Mouse (Mus musculus) gastrocnemius, postnatal 4 days (tissue): ENCODE measurements around the gene Parg. TPM values are rescaled to one million over a fixed set of nuclear protein-coding genes. Genes with fewer than 3 reads are reported as not detected.
A peak's percentile ranks its signal among the peaks of the same experiment; 100 is the strongest.
"Not testable (repeated sequence)": the region's sequence is repeated elsewhere in the genome, so short reads cannot be mapped to it uniquely, and the experiment has no call there.

Experiments used
- DNase-seq, 2 experiments: peaks; one replicate each; pipeline ENCODE4 v3.0.0; 2021 to 2022; ENCODE audit warnings: low spot score in 2 of 2, mixed read lengths in 2 of 2
- total RNA-seq, 2 experiments: library from RNA; stranded (reverse); gene quantifications; 2 replicates each; pipeline ENCODE4 v1.2.3; 2021

Parg gene
- total RNA-seq, 2 experiments from 2014 or later = 25.9 to 32.2 TPM

DNA sequence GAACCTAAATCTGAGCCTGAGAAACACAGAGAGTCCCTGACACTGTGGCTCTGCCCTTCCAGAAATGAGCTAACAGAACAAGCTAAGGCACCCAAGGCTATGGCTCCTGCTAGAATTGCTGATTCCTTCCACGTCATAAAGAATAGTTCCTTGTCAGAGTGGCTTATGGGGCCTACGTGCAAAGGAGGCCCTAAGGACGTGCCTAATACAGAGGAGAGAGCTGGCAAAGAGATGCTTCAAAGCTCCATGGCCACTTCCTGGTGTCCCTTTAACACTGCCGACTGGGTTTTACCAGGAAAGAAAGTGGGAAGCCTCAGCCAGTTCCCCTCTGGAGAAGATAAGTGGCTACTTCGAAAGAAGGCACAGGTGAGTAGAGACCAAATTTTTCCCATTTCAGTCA, 25.2 kb upstream of the Parg start:
- not testable (repeated sequence) for DNase-seq

DNA sequence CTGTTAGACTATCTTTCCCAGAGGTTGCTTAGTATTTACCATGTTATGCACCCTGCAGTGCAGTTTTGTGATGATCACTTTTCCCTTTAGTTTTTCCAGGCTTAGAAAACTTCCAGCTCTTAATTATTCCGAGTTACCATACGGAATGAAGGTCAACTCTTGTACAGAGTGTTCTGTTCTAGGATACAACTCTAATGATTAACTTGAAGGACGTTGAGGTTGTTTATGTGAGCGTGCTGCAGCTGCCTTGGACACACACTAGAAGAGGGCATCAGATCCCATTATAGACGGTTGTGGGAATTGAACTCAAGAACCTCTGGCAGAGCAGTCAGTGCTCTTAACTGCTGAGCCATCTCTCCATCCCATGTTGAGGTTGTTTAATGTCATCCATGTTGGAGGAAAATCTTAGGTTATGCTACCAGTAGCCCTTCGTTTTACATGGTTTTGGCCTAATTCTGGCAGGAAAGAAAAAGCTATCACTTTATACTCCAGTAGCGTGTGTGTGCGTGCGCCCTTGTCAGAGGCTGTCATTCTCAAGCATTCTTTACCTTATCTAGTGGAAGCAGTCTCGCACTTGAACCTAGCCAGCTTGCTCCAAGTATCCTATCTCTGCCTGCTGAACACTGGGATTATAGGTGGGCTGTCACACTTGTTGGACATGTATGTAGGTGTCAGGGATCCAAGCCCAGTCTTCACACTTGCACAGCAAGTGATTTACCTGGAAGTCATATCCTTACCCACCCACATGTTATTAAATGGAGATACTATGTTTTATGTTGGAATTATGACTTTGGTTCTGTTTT, 22.2 kb upstream of the Parg start:
- no peak for DNase-seq

DNA sequence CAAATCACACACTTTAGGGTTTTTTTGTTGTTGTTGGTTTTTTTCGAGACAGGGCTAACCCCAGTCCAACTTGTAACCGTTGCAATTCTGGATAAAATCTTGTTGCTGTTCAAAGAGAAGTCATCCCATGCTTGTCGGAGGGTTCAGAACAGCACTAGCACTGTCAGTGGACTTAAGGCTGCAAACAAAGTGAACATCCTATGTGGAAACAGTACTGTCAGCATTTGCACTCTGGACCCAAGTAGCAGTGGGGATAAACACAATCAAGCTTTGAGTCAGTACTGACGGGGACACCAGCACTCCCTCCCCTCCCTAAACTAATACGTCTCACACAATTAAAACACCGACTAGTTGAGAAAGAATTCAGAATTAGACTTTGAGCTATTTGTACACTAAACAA, 20.9 kb upstream of the Parg start:
- DNase-seq = no peak

DNA sequence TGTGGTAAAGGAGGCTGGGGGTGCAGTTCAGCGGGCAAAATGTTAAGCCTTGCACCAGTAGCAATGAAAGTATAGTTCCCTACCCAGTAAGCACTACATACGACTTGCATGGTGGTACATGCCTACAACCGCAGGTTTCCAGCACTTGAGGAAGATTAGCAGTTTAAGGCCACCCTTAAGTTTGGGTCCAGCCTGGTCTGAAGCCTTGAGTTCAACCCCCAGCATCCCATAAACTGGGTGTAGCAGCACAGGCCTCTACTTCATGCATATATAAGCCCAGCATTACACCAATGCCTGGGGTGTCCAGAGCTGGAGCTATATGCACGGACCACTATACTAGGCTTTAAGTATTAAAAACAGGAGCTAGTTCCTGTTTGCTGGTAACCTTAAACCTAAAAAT, 17.9 kb upstream of the Parg start:
- DNase-seq = no peak

DNA sequence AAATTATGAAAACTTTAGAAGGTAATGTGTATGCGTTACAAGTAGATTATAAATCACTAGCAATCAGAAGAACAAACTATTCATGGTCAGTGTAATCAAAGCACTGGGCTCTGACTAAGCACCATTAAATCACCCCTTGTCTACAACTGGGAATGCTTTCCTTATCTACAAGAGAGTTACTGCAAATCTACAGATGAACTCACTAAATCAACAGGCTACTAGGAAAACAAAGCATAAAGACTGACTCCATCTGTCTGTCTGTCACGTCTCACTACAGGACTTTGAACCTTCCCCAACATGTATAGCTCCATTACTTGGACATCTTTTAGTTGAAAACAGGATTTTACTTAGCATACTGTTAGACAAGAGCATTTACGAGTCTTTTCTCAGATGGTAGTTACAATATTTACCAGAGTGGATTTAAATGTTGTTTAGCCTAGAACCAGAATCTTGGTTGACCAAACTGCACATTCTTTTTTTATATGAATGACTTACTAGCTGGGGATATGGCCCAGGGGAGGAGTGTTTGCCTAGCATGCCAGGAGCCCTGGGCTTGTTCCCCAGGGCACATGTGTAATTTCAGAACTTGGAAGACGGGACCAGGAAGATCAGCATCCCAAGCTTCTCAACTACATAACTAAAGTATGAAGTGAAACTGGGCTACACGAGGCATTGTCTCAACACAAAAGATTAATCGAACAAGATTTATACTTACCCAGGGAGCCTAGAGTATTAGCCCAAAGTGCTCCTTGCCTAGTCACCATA, 10.9 kb upstream of the Parg start:
- no peak for DNase-seq

DNA sequence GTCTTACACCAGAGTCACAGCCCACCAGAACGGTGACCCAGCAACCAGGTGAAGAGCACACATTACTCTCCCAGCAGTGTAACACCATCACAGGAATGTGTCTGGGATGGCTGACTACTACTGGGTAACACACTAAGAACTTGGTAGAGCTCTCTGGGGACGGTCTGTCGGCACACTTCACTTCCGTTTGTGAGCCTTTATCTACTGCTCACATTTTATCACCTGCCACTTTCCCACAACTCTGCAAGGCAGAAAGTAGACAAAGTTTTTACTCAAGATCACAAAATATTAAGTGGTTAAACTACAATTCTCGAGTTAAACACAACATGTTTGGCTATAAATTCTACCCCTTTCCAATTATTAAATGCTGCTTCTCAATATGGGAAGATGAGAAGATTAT, 9.8 kb upstream of the Parg start:
- DNase-seq = no peak

DNA sequence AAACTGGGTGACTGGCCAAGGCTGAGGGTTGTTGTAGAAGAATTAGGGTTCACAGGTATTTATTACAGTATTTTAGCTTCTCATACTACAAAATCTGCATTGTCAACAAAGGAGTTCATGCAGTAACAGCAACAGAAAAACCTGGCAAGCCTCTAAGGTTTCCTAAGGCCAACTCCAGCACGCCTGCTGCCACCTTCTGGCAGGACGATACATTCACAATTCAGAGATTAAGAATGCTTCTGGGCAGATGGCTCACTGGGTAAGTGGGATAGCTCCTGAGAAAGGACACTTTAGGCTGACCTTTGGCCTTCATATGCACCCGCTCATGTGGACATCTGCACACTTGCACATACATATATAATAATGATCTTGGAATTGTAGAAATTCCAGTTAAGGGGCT, 9.3 kb upstream of the Parg start:
- DNase-seq = peak in 1 of 2 experiments; percentile 31

DNA sequence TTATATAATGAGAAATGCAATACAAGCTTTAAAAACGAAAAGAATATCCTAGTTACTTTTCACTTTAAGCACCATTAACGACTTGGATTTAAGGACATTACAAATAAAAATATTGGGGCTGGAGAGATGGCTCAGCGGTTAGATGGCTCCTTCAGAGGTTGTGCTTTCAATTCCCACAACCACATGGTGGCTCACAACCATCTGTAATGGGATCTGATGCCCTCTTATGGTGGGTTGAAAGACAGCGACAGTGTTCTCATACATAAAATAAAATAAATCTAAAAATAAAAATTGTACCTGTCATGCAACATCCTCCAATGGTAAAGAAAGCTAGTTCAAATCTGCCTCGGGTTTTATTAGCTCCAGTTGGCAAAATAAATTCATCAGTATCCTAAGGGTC, 8.2 kb upstream of the Parg start:
- not testable (repeated sequence) for DNase-seq

DNA sequence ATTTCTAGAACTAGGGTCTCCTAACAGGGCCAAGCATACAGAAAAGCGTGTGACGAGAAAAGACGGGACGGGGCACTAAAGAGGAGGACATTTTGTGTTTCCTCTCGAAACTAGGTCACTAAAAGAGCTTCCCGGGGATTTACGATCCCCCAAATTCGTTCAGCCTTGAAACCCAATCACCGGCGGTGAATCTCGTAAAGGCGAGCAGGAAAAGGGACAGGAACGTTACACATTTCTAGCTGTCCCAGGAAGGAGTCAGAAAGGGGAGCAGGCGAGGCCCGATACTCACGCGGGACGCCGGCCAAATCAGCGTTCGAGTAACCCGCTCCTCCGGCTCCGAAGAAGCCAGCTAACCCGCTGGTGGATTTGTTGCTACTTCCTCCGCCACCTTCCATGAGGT, 395 bp upstream of the Parg start:
- no peak for DNase-seq

DNA sequence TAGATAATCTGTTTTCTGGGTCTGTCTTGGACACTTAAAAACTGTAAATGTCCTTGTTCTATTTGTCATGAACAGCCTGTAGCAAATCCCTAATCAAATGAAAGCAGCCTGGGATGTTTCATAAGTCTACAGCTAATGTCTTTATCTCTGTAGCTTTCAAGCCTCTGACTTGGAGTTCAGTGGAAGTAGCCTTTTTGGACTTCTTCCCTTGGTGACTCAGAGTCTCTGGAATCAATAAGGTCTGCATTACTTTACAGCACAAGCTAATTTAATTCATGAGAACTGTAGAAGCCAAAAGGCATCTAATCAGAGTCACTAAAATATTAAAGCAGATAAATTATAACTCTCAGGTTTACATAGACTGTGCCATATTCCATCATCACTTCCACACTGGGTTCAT, 24.9 kb downstream of the Parg start:
- DNase-seq = no peak

DNA sequence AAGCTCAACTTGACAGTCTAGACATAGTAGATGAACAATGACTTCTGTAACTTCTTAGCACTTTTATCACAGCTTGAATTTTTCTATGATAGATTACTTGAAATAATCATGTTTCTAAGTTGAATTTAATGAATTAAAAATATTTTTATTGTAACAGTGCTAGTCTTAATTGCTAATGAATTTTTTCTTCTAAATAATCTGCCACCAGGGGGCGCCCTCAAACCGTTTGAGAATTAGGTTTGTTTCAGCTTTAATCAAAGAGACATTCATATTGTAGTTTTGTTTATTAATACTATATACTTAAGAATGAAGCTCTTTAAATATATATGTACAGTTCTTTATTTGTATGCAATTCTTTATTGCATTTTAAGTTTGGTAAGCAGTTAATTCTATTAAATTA, 27.2 kb downstream of the Parg start:
- peak in 1 of 2 experiments; percentile 44 for DNase-seq

DNA sequence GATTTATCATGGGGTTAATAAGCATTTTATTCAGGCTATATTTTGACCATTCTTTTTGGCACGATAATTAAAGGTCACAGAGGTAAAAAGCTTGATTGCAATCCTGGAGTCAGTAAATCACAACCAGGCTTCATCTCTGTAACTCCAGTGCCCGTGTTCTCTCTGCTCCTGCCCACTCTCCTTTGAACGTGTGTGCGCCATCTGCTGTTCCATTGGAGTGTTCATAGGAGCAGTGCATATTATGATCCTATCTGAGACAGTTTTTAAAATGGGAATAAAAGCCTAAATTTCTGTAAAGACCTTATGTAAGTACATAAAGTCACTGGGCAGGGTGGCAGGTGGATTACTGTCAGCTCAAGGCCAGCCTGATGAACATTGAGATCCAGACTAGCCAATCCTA, 40.7 kb downstream of the Parg start:
- no peak for DNase-seq

DNA sequence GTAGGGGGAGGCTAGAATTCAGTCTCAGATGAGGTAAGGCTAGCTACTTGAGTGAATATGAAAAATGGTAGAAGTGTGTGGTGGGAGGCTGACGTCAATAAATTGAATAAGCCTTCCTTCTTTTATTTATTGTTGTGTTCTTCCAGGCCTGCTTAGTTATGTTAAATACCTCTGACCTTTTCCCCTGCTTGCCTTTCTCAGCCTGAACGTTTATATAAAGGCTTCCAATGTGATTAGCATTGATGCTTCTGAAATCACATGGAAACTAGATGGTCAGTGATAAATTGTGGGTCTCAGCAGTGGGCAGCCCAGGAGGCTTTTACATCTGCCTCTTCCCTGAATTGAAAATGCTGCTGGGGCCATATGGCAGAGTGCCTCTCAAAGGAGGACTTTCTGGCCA, 44.3 kb downstream of the Parg start:
- DNase-seq = no peak

DNA sequence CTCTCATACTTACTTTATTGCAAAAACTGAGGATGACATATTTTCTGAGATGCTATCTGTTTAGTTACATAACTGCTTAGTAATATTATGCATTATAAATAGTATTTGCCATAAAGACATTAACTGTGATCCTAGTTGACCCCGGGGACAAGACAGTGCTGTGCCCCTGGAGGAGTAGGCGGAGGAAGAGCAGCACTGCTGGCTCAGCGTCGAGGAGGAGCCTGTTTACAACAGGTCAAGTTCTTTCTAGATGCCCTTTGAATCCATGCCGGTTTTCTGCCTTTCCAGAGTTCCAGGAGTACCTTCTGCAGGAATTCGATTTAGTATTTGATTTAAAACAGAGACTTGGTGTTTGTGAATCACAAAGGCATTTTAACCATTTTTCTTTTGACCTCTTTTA, 47.9 kb downstream of the Parg start:
- DNase-seq = no peak

DNA sequence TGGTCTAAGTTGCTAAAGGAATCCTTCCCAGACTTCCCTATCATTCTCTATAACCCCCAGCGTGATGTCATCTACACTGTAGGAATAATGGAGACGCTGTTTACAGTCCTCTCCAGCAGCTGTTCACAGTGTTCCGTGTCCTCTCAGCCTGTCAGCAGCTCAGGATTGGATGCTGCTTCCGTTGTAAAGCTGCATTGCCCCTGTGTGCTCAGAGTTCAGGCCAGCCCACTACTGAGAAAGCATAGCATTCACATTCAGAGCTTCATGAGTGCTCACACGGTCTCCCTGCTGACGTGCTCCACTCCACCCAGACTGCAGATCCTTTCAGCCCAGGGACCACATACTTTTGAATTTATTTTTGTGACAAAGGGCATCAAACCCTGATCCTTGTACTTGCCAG, 59.1 kb downstream of the Parg start:
- DNase-seq = no peak

DNA sequence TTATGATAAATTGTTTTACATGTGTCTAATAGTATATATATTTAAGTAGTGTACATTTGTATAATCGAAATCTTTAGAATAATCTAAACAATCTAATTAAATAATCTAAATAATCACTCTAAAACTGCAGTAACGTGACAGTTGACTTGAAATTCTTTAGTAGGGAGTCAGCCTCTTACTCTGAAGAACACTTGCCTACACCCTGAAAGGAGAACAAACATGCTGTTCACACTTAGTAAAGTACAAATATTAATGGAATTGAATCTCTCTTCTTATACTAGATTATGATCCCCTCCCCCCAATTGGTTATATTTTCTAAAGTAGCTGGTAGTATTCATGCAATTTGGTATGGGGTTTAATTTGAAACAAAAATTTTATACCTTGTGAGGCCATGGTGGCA, 60.0 kb downstream of the Parg start:
- no peak for DNase-seq

DNA sequence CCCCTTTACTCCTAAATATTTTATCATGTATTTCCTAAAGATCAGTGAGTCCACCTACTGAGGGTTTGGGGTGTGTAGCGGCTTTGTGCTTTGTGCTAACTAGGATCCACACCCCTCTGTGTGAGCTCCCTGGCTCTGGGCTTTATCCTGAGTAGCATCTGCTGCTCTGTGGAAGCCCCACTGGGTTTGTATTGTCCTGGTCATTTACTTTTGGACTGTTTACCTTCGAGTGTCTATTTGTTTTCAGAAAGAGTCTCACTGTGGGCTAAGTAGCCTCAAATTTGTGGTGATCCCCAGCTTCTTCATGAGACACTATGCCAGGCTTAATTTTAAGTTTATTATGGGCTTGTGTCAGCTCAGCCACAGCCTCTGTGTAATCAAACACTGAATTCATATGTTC, 67.2 kb downstream of the Parg start:
- no peak for DNase-seq

DNA sequence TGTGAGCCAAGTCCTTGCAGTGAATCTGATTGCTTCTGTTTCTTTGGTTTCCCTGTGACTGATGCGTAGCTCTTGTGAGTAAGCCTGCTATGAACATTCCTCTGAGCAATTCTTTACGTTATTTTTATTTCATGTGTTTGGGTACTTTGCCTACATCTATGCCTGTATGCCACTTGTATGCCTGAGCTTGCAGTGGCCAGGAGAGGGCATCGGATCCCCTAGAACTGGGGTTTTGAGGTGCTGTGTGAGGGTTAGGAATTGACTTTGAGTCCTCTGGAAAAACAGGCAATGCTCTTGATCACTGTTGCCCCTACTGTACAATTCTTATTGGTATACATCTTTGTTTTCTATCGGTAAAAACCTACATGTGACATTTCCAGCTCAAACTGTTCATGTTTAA, 67.8 kb downstream of the Parg start:
- DNase-seq = no peak

DNA sequence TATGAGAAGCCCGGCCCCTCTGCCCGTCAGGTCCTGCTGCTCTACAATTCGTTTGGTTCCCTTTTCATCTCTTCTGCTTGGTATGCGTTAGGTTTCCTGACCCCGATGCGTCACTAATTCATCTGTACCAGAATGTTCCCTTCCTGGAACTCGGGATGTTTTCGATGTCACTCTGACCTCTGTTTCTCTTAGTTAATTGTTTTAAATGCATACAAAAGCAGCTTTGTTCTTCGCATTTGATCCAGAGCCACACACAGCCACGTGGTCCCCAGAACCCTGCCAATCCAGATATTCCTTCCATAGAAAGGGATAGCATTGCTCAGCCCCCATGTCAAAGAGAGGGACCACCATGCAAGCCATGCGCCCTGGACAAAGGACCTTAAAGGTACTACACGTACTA, 99.9 kb downstream of the Parg start:
- no peak for DNase-seq

DNA sequence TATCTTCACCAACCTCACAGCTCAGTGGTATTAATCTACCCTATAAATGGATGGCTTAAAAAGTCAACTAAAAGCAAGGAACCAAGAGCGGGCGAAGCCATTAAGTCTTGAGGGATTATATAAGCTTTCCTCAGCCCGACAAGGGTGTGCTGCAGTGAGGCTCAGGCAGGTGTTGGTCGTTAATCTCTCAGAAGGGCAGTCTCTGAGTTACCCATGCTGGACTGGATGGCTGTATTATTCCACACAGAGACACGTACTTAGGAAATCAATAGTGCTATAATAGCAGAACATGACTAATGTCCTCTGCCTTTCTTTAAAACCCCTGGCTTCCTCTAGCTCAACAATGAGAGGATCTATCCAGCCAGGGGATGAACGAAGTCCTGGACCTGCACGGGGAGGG, 100.7 kb downstream of the Parg start:
- DNase-seq = no peak

DNA sequence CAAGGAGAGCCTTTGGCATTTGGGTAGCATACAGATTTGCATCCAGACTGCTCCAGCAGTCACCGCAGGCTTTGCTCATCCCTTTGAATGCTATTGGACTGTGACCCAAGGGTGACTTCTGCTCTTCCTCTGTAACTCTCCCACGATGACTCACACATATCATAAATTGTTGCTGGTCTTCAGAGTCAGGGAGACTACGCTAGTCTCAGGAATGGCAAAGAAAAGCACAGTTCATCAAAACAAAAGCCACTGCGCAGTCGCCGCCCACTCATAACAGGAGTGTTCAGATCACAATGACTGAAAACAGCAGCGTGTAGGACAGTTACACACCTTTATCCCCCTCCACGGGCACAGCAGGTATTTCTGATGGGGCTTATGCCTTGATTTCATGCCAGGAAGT, 103.2 kb downstream of the Parg start:
- DNase-seq = no peak

DNA sequence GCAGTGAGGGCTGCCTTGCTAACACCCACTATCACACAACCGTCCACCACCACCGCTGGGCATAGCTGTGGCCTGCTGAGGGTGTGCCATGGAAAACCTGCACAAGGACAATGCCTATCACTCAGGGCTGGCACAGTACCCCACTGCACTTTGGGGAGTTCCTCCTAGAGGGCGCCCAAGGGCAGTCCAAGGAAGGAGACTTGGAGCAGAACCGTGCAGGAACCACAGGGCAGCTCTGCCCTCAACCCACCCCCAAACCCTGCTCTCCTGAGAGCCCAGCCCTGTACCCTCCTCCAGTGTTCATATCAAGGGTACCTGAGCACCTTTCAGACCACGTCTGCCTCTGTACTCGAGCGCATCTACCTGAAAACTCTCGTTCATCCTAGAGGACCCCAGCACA, 108.1 kb downstream of the Parg start:
- peak in 1 of 2 experiments; percentile 38 for DNase-seq
